Mouse (Mus musculus): ENCODE results near the gene Grin2a. TPM values are rescaled to one million over a fixed set of nuclear protein-coding genes. Genes with fewer than 3 reads are reported as not detected.

Grin2a gene
- total RNA-seq, 2 experiments from 2014 or later, result 0.26 to 0.27 TPM

- no peak for DNase-seq
Measured at GRCm38 (mm10) chr16:9751045-9751569, 244.3 kb downstream of the Grin2a start.

GRCm38 (mm10) chr16:9749661-9750060 lies 245.7 kb downstream of the Grin2a start:
- no peak for DNase-seq

- DNase-seq, result no peak
Measured at GRCm38 (mm10) chr16:9742443-9742842, 252.9 kb downstream of the Grin2a start.

- DNase-seq, result no peak
Measured at GRCm38 (mm10) chr16:9738679-9739078, 256.7 kb downstream of the Grin2a start.

- DNase-seq, result no peak
Measured at GRCm38 (mm10) chr16:9737131-9737530, 258.2 kb downstream of the Grin2a start.

- no peak for DNase-seq
Measured at GRCm38 (mm10) chr16:9735365-9736080, 259.8 kb downstream of the Grin2a start.

GRCm38 (mm10) chr16:9727603-9728002 lies 267.8 kb downstream of the Grin2a start:
- no peak for DNase-seq

- DNase-seq, result no peak
Measured at GRCm38 (mm10) chr16:9725578-9726113, 269.7 kb downstream of the Grin2a start.

- no peak for DNase-seq
Measured at GRCm38 (mm10) chr16:9711398-9711797, 284.0 kb downstream of the Grin2a start.

GRCm38 (mm10) chr16:9709921-9710320 lies 285.4 kb downstream of the Grin2a start:
- no peak for DNase-seq

GRCm38 (mm10) chr16:9697141-9697540 lies 298.2 kb downstream of the Grin2a start:
- DNase-seq, result no peak

- DNase-seq, result no peak
Measured at GRCm38 (mm10) chr16:9694081-9694480, 301.3 kb downstream of the Grin2a start.

- no peak for DNase-seq
Measured at GRCm38 (mm10) chr16:9688523-9689140, 306.7 kb downstream of the Grin2a start.

GRCm38 (mm10) chr16:9680572-9680971 lies 314.8 kb downstream of the Grin2a start:
- DNase-seq, result no peak

- no peak for DNase-seq
Measured at GRCm38 (mm10) chr16:9679994-9680393, 315.4 kb downstream of the Grin2a start.

GRCm38 (mm10) chr16:9678750-9679149 lies 316.6 kb downstream of the Grin2a start:
- no peak for DNase-seq

GRCm38 (mm10) chr16:9672390-9672789 lies 323.0 kb downstream of the Grin2a start:
- DNase-seq, result no peak

GRCm38 (mm10) chr16:9671222-9671621 lies 324.1 kb downstream of the Grin2a start:
- no peak for DNase-seq

- DNase-seq, result no peak
Measured at GRCm38 (mm10) chr16:9670750-9671161, 324.6 kb downstream of the Grin2a start.

GRCm38 (mm10) chr16:9665896-9666295 lies 329.5 kb downstream of the Grin2a start:
- DNase-seq, result no peak

GRCm38 (mm10) chr16:9664060-9664459 lies 331.3 kb downstream of the Grin2a start:
- no peak for DNase-seq

- DNase-seq, result no peak
Measured at GRCm38 (mm10) chr16:9663508-9663907, 331.9 kb downstream of the Grin2a start.

GRCm38 (mm10) chr16:9625652-9626444 lies 369.5 kb downstream of the Grin2a start:
- no peak for DNase-seq

All from gastrocnemius, postnatal 10 days (tissue).